Mouse (Mus musculus) ES-Bruce4 (cell line): ENCODE measurements at regions not wholly inside any gene's neighbourhood (a gene's known extent, or its start where the extent isn't known, plus 50 kb on each side); places are given as distances from the start of the nearest gene placed in this dataset.

Experiments
- CTCF ChIP-seq: IDR thresholded peaks from one replicate; pipeline ENCODE4 v1.8.1; 2011; ENCODE audit warnings: low read depth, low read length
- EP300 ChIP-seq: IDR thresholded peaks from 2 replicates; pipeline ENCODE4 v1.6.1; 2011; ENCODE audit warnings: low read depth, low read length; ENCODE audit not compliant: insufficient read depth
- POLR2A ChIP-seq: IDR thresholded peaks from one replicate; pipeline ENCODE4 v1.8.1; 2011; ENCODE audit warnings: low read length; ENCODE audit not compliant: insufficient read depth

DNA sequence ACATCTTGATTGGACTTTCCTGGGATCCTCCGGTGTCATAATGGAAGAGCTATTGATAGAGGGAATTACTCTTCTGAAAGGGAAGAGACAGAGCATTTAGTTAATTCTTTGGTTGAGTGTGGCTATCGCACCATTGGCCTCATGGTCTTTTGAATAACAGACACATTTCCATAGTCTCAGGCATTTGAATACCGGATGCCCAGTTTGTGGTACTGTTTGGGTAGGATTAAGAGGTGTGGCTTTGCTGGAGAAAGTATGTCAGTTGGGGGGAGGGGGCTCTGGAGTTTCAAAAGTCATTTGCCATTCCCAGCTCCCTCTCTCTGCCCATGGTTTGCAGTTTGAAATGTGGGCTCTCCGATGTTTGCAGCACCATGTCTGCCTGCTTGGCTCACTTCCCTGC lies 139.4 kb upstream of the Smim15 start:
- no peak for TF ChIP-seq CTCF
- no peak for TF ChIP-seq EP300
- no peak for TF ChIP-seq POLR2A
